Mouse (Mus musculus) kidney, adult 2 months (tissue): ENCODE data around the gene Wdr45.

ENCODE experiments used
- CTCF ChIP-seq: fragments of 200-500 bp; conservative IDR thresholded peaks from 2 replicates; pipeline ENCODE4 v1.5.1; 2011; ENCODE audit warnings: low read depth, mild to moderate bottlenecking, control low read depth, low read length, moderate library complexity, mixed read lengths; ENCODE audit not compliant: insufficient read depth, insufficient read length
- POLR2A ChIP-seq: fragments of 200-500 bp; IDR thresholded peaks from one replicate; pipeline ENCODE4 v1.6.1; 2011; ENCODE audit warnings: low read depth, low read length, control low read depth

- TF ChIP-seq CTCF: no peak
- no peak for TF ChIP-seq POLR2A
Measured at GRCm38 (mm10) chrX:7725841-7726240, 11.7 kb downstream of the Wdr45 start.
